Mouse (Mus musculus) CH12.LX (cell line): ENCODE results near the gene Foxp1. TPM values are rescaled to one million over a fixed set of nuclear protein-coding genes. Genes with fewer than 3 reads are reported as not detected.

Experiments used
- DNase-seq: peaks from one replicate; pipeline ENCODE4 v3.0.0-alpha.2; 2013; ENCODE audit errors: extremely low read depth
- H3K27ac ChIP-seq: 2 replicates; pipeline ENCODE4 v1.5.1; 2012; ENCODE audit warnings: low read depth, mild to moderate bottlenecking, control low read depth, moderate library complexity; ENCODE audit not compliant: insufficient read depth
- H3K27me3 ChIP-seq: replicated peaks from 2 replicates; pipeline ENCODE3; 2012; ENCODE audit warnings: inconsistent platforms
- H3K36me3 ChIP-seq, 2 experiments: replicated peaks in 1 of 2; 2 replicates each; pipeline versions ENCODE3 to v1.6.1; 2012; ENCODE audit warnings: inconsistent platforms in 1 of 2, low read length in 1 of 2, mild to moderate bottlenecking in 1 of 2, mixed read lengths in 1 of 2, moderate library complexity in 1 of 2; ENCODE audit not compliant: control insufficient read depth in 1 of 2, insufficient read depth in 1 of 2
- H3K4me1 ChIP-seq, 2 experiments: 2 replicates each; pipeline ENCODE4 v1.6.1; 2012; ENCODE audit warnings: inconsistent platforms in 1 of 2, moderate library complexity in 1 of 2; ENCODE audit not compliant: insufficient read depth in 2 of 2, control insufficient read depth in 1 of 2
- H3K4me2 ChIP-seq: 2 replicates; pipeline ENCODE4 v1.6.1; 2012; ENCODE audit warnings: low read depth, mild to moderate bottlenecking, control low read depth; ENCODE audit not compliant: poor library complexity, insufficient read depth, severe bottlenecking
- H3K4me3 ChIP-seq, 3 experiments: fragments of 150-350 bp in 1 of 3; sonication (generic) in 1 of 3; replicated peaks in 1 of 3; 2 replicates each; pipeline versions ENCODE3 to v1.5.1; 2011 to 2012; ENCODE audit warnings: low read depth in 2 of 3, low read length in 2 of 3, mild to moderate bottlenecking in 2 of 3, moderate library complexity in 2 of 3, control low read depth in 1 of 3, improper control_type of control experiment in 1 of 3, inconsistent platforms in 1 of 3, mixed read lengths in 1 of 3; ENCODE audit not compliant: poor library complexity in 1 of 3
- H3K79me2 ChIP-seq: replicated peaks from 2 replicates; pipeline ENCODE4 v1.6.1; 2012; ENCODE audit warnings: mild to moderate bottlenecking, moderate library complexity; ENCODE audit not compliant: control insufficient read depth, poor library complexity, insufficient read depth, severe bottlenecking; ENCODE audit errors: extremely low read depth
- H3K9ac ChIP-seq: 2 replicates; pipeline ENCODE4 v1.6.1; 2012; ENCODE audit warnings: low read depth, mild to moderate bottlenecking, control low read depth, moderate library complexity; ENCODE audit not compliant: insufficient read depth
- H3K9me3 ChIP-seq: replicated peaks from 2 replicates; pipeline ENCODE3; 2012; ENCODE audit warnings: low read length, inconsistent platforms, mixed read lengths
- BHLHE40 ChIP-seq: IDR thresholded peaks from 2 replicates; pipeline ENCODE4 v1.6.1; 2011; ENCODE audit warnings: mild to moderate bottlenecking, low read depth, low read length, improper control_type of control experiment
- CHD1 ChIP-seq: IDR thresholded peaks from 2 replicates; pipeline ENCODE4 v1.6.1; 2012; ENCODE audit warnings: low read depth, low read length, improper control_type of control experiment, inconsistent platforms
- CHD2 ChIP-seq: IDR thresholded peaks from 2 replicates; pipeline ENCODE4 v1.6.1; 2011; ENCODE audit warnings: low read length, improper control_type of control experiment
- CTCF ChIP-seq, 2 experiments: IDR thresholded peaks in 1 of 2; conservative IDR thresholded peaks in 1 of 2; 2 replicates each; pipeline ENCODE4 v1.5.1; 2011 to 2012; ENCODE audit warnings: low read depth in 2 of 2, low read length in 2 of 2, improper control_type of control experiment in 1 of 2, inconsistent platforms in 1 of 2, mild to moderate bottlenecking in 1 of 2, moderate library complexity in 1 of 2
- EP300 ChIP-seq: IDR thresholded peaks from 2 replicates; pipeline ENCODE4 v1.6.1; 2011; ENCODE audit warnings: low read length, improper control_type of control experiment
- GABPA ChIP-seq: IDR thresholded peaks from 2 replicates; pipeline ENCODE4 v1.6.1; 2012; ENCODE audit warnings: low read depth, low read length, improper control_type of control experiment, inconsistent platforms; ENCODE audit not compliant: insufficient replicate concordance
- HCFC1 ChIP-seq: IDR thresholded peaks from 2 replicates; pipeline ENCODE4 v1.6.1; 2012; ENCODE audit warnings: low read depth, mild to moderate bottlenecking, inconsistent platforms, low read length, improper control_type of control experiment
- IRF4 ChIP-seq: IDR thresholded peaks from 2 replicates; pipeline ENCODE4 v1.6.1; 2014; ENCODE audit warnings: low read depth, mild to moderate bottlenecking, inconsistent platforms, low read length, improper control_type of control experiment
- MAFK ChIP-seq: IDR thresholded peaks from 2 replicates; pipeline ENCODE4 v1.6.1; 2011; ENCODE audit warnings: low read length, improper control_type of control experiment; ENCODE audit not compliant: insufficient replicate concordance
- MXI1 ChIP-seq: IDR thresholded peaks from 2 replicates; pipeline ENCODE4 v1.6.1; 2011; ENCODE audit warnings: mild to moderate bottlenecking, low read depth, low read length, improper control_type of control experiment
- POLR2A ChIP-seq: IDR thresholded peaks from 2 replicates; pipeline ENCODE4 v1.6.1; 2011; ENCODE audit warnings: low read depth, mild to moderate bottlenecking, improper control_type of control experiment, low read length
- POLR2AphosphoS2 ChIP-seq: IDR thresholded peaks from 2 replicates; pipeline ENCODE4 v1.6.1; 2011; ENCODE audit warnings: low read depth, low read length, improper control_type of control experiment
- RAD21 ChIP-seq: IDR thresholded peaks from 2 replicates; pipeline ENCODE4 v1.6.1; 2011; ENCODE audit warnings: low read depth, mild to moderate bottlenecking, low read length, improper control_type of control experiment, moderate library complexity
- SMC3 ChIP-seq: IDR thresholded peaks from 2 replicates; pipeline ENCODE4 v1.6.1; 2011; ENCODE audit warnings: low read depth, low read length, improper control_type of control experiment
- TBP ChIP-seq: conservative IDR thresholded peaks from 2 replicates; pipeline ENCODE4 v1.6.1; 2011; ENCODE audit warnings: low read depth, low read length, improper control_type of control experiment
- TCF12 ChIP-seq: IDR thresholded peaks from 2 replicates; pipeline ENCODE4 v1.6.1; 2014; ENCODE audit warnings: low read depth, mild to moderate bottlenecking, inconsistent platforms, low read length, improper control_type of control experiment
- USF2 ChIP-seq: conservative IDR thresholded peaks from 2 replicates; pipeline ENCODE4 v1.6.1; 2011; ENCODE audit warnings: low read depth, low read length, improper control_type of control experiment
- ZKSCAN1 ChIP-seq: IDR thresholded peaks from 2 replicates; pipeline ENCODE4 v1.6.1; 2012; ENCODE audit warnings: low read depth, inconsistent platforms, low read length, improper control_type of control experiment, borderline replicate concordance
- ZNF384 ChIP-seq: IDR thresholded peaks from 2 replicates; pipeline ENCODE4 v1.6.1; 2012; ENCODE audit warnings: low read depth, low read length, improper control_type of control experiment, inconsistent platforms
- dilution Hi-C: fragments of 300-500 bp; cut with MboI; formaldehyde crosslinking; loops from 2 replicates; pipeline ENCODE4 v1.14.3; 2020; ENCODE audit warnings: low sequenced_read_pairs; ENCODE audit not compliant: extremely low pct_unique_long_range_greater_than_20kb, extremely low pct_ligation_motif_present
- in situ Hi-C: fragments of 300-500 bp; cut with MboI; formaldehyde crosslinking; loops from 3 replicates; pipeline ENCODE4 v1.14.3; 2019; ENCODE audit warnings: low sequenced_read_pairs, low pct_ligation_motif_present, low pct_unique_long_range_greater_than_20kb, mixed read lengths
- polyA plus RNA-seq: library from polyadenylated mRNA; unstranded; fragments of >175 nt; gene quantifications from 2 replicates; pipeline ENCODE4 v1.2.1, GENCODE M21; 2012; ENCODE audit warnings: low read depth; ENCODE audit not compliant: insufficient read length
- total RNA-seq, 2 experiments: library from RNA; depleted of rRNA; stranded (reverse); fragments of 300-350 nt in 1 of 2; fragments of >200 nt in 1 of 2; gene quantifications; 2 replicates each; pipeline ENCODE4 v1.2.3; 2012 to 2014

Gene Foxp1
- total and polyA plus RNA-seq, 3 experiments: 66.5 to 105 (median 87.4) TPM

- TF ChIP-seq USF2 (no peak), POLR2A (no peak), MAFK (0 out of 2 replicates have a peak, but pooled peaks have one; percentile 46), RAD21 (no peak; the same call in 1 of the 2 replicates), TBP (no peak), SMC3 (no peak), TCF12 (0 out of 2 replicates have a peak, but pooled peaks have one; percentile 40), MXI1 (no peak), CTCF (conservative IDR thresholded peaks at IDR 0.05 in 1 of 2, IDR thresholded peaks at IDR 0.05 in 1 of 2; ENCODE audit: low read depth in 2 of 2, low read length in 2 of 2) (no peak), GABPA (no peak), POLR2AphosphoS2 (no peak), ZNF384 (no peak), IRF4 (no peak; the same call in 1 of the 2 replicates), CHD1 (no peak), CHD2 (no peak), ZKSCAN1 (no peak), BHLHE40 (peak; percentile 82)
- TF ChIP-seq, all 38 proteins: peak for 9
Measured at GRCm38 (mm10) chr6:99241625-99242395, 280.7 kb downstream of the Foxp1 start (continued).

DNA sequence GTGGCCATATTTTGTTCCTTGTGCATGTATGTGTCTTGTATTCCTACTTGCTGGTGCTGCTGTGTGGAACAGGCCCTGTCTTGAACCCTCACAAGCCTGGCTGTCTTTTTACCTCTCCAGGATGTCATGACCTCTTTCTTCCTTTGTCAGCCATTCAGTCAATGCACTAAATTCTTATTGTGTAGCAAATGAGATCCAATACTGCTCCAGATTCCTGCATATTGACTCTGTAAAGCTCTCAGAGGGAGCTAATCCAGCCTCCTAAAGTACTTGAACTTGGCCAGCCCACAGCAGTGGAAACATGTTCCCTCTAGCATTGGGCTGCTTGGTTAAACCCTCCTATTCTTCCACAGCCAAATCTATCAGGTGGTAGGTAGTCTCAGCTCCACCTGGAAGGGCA is 281.8 kb downstream of the Foxp1 start:
- Histone ChIP-seq H3K27ac (no peak overlapping the region), H3K4me1 (peaks cover 23 to 29% of the 10 kb centered on the region in 2 experiments), H3K79me2 (no peaks in the 10 kb centered on the region; the same call in 1 of the 2 replicates), H3K4me3 (no peak overlapping the region), H3K9ac (no peak overlapping the region), H3K9me3 (no peaks in the 10 kb centered on the region), H3K27me3 (no peaks in the 10 kb centered on the region), H3K4me2 (no peak overlapping the region), H3K36me3 (no peaks in the 10 kb centered on the region)
- no peak for TF ChIP-seq CTCF (conservative IDR thresholded peaks at IDR 0.05 in 1 of 2, IDR thresholded peaks at IDR 0.05 in 1 of 2; ENCODE audit: low read depth in 2 of 2, low read length in 2 of 2)
- no peak for TF ChIP-seq ZKSCAN1
- no peak for TF ChIP-seq ZNF384
- TF ChIP-seq EP300: no peak
- no peak for TF ChIP-seq BHLHE40
- TF ChIP-seq HCFC1: no peak
- no peak for TF ChIP-seq TBP
- in situ Hi-C loops: no loop called here
- DNase-seq: no peak
- dilution Hi-C loops: no loop called here
